Mouse (Mus musculus) kidney, adult 9 months (tissue): Measurements from ENCODE around the gene Nkx2-2.

Experiments
- DNase-seq: peaks from one replicate; pipeline ENCODE4 v3.0.0; 2022

Nkx2-2 gene

DNA sequence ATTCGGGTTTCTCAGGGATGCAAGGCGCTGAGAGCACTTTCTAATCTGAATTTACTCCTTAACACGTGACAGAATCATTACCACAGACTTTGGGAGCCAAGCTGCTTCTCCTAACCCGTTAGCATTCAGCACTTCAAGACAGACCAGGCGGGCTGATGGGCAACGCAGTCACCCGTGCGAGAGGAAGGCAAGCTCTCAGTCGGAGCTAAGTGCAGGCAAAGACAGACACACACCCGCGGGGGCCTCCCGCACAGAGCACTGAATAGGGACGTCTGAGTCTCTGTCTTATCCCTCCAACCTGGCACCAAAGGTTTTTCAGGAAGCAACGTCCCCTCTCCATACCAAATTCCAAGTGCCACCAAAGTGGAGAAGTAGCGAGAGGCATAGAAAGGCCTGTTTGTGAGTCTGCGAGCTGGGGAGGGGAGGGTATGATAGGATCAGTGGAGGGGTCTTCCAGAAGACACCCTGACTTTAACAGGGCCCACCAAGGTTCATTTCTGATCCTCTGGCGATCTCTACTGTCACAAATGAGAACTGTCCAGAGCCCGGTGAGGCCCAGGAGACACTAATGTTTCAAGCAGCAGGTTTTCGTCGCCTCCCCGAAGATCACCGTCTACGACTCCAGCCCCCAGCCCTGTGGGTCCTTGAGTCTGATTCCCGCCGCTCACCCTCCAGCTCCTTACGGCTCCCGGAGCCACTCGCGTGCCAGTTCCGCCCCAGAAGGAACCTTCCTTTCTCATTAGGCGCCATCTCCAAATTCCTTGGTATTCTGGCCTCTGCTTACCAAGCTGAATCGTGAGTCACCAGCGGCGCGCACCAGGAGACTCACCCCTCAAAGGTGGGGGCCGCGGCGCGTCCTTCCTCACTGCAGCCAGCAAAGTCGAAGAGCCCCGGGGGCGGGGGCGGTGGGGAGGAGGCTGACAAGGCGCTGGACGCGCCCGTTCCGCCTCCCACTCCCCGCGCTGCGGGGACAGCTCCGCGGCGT, at the start of gene Nkx2-2:
Nkx2-2 (minus strand) TSS at position 973 of the 985 bp plus-strand sequence.
- no peak for DNase-seq

DNA sequence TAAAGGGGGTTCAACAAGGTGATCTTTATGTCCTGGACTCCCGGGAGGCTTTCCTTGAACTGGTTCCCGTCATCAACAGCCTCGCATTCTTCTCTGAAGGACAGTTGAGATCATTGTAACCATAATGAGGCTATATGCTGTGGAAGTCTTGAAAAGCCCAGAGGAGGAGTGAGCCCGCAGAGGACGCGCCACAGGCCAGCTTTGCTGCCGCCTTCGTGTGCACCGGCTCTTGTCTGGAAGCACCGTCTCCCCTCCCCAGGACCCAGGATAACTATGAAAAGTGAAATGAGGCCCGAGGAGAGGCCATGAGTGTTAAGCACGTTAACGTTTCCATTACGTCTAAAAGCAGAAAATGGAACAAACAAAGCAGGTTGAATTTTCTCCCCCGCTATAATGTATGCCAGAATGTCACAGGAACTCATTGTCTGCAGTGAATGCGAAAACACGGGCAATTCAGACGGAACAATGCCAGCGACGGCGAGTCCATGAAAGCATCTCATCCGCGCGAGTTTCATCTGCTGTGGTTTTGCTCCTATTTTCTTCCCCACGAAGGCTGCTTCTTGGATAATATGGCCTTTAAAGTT, 41.8 kb upstream of the Nkx2-2 start:
- DNase-seq, result no peak

DNA sequence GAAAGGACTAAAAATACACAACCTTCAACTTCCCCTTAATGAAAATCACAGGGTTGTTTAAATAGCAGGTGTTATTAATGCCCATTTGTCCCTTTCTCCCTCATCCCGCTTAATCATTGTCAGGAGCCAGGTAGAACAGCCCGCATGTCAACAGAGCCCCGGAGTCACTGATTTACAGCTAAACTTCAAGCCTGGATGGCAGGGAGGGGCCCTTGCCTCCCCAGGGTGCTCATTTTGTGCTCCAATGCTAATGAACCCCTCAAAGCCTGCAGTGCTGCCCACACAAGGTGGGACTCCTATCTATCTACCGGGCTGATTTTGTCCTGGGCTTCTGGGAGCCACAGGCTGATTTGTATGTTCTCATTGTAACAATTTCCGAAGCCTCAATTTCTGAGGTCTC, 37.1 kb upstream of the Nkx2-2 start:
- DNase-seq, result peak; percentile 26

DNA sequence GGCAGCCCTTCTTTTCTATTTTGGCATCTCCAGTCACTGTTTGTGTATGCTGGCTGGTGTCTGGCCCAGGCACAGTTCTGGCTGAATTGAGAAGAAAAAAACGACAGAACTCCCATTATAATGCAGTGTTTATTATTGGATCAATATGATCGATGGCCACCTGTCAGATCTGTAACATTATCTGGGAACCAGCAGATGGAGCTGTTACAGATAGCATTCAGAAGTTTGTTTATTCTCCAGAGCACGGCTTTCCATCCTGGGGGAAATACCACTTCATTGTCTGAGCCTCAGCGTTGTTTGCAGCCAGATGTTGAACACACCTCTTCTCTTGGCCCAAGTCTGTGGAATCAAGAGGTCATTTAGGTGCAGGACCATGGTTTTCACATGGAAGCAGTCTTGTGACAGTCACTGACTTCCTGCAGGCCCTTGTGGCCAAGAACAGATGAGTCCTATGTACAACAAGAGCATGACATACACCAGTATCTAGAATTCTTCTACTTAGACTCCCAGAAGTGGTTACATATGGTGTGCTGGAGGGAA, 11.1 kb upstream of the Nkx2-2 start:
- no peak for DNase-seq

- DNase-seq, result no peak
Observed at GRCm38 (mm10) chr2:147194711-147195615, 920 bp upstream of the Nkx2-2 start.

DNA sequence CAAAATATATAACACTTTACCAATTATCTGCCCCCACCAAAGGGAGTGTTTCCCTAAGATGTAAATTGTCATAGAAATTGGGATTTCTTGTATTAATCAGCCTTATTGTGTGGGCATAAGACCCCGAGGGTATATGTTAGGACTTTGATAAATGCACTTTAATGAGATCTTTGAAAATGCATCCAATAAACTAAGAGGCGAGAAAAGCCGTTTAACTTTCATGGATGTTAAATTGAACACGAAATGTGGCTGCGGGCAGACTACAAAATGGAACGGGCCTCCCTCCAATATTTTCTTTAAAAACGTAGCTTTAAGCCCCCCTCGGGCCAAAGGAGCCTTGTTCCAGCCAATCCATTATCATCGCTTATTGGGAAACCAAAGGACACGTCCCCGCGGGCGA, 1.3 kb downstream of the Nkx2-2 start:
- no peak for DNase-seq

DNA sequence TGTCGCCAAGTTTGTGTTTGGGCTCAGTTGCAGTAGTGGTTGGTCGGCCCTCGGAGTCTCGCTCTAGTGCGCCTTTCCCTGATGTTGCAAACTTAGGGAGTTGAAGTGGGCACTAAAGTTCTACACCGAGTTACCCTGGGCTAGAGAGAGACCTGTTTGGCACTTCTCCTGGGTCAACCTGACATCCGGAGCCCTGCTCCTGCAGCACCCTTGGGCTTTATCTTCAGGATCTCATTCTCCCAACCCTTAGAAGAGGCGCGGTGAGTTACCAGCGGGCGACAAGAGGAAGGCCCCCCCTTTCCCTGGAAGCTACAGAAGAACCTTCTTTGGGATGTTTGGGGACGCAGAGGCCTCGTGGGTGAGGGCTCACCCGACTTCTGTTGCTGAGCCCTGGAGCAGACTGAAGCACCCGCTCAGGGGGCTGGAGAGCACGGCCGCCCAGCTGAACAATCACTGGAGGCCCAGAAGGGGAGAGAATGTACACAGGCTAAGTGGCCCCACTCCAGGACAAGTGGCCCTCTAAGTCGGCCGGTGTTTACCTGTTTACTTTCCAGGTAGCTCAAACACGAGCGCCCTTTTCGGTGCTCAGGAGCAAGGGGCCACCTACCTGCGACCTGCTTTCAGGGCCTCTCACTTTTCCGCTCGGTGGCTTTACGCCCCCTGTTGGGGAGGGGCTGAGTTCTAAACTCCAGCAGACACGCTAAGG, 3.6 kb downstream of the Nkx2-2 start:
- no peak for DNase-seq

- no peak for DNase-seq
Observed at GRCm38 (mm10) chr2:147189546-147190315, 4.3 kb downstream of the Nkx2-2 start.

- no peak for DNase-seq
Observed at GRCm38 (mm10) chr2:147188871-147189545, 5.0 kb downstream of the Nkx2-2 start.

- no peak for DNase-seq
Observed at GRCm38 (mm10) chr2:147188074-147188700, 5.9 kb downstream of the Nkx2-2 start.

- DNase-seq, result no peak
Observed at GRCm38 (mm10) chr2:147187061-147187870, 6.8 kb downstream of the Nkx2-2 start.

DNA sequence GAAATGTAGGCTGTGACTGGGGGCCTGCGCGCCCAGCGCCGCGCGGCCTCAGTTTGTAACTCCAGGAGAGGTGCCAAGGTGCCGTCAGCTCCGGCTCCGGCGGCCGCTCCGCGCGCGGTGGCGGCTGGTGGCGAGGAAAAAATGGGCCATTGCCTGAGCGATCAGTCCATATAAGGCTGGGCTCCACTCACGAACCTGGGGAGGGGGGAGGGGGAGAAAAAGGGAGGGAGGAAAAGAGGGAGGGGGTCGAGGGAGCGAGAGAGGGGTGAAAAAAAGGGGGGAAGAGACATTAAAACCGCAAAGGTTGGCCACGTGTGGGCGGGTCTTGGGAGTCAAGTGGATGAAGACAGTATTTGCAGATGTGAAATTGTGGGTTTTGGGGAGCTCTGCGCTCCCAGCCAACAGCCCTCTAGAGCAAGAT, 7.8 kb downstream of the Nkx2-2 start:
- no peak for DNase-seq

- no peak for DNase-seq
Observed at GRCm38 (mm10) chr2:147185561-147185960, 8.5 kb downstream of the Nkx2-2 start.

DNA sequence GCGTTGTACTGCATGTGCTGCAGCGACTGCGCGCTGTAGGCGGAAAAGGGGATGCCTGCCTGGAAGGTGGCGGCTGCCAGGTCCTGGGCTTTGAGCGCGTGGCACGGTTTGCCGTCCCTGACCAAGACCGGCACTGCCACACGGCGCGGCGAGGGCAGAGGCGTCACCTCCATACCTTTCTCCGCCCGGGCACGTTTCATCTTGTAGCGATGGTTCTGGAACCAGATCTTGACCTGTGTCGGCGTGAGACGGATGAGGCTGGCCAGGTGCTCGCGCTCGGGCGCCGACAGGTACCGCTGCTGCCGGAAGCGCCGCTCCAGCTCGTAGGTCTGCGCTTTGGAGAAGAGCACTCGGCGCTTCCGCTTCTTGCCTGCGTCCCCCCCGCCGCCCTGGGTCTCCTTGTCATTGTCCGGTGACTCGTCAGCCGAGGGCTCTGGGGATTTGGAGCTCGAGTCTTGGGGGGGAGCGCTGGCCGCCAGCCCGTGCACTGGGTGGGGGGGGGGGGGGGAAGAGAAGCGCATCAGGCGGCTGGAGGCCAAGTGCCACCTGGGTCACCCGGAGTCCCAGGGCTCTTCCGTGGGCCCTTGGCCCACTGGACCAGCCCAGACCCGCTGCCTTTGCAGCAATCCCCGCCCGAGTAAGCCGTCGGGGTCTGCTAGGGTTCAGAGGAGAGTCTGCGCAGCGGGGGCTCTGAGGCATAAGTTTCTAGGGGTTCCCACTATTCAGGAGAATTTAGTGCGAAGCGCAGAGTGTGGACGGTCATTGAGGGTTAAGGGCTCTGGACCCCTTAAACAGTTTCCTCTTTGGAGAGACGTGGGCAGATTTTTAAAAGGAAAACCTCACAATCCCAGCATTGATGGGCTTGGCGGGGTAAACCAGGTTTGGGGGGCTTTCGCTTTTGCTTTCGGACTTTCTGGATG, 9.7 kb downstream of the Nkx2-2 start:
- no peak for DNase-seq

GRCm38 (mm10) chr2:147183521-147183920, 10.5 kb downstream of the Nkx2-2 start:
- DNase-seq, result no peak

GRCm38 (mm10) chr2:147182709-147183260, 11.3 kb downstream of the Nkx2-2 start:
- DNase-seq, result peak; percentile 75

- DNase-seq, result no peak
Observed at GRCm38 (mm10) chr2:147181926-147182708, 11.9 kb downstream of the Nkx2-2 start.
